Mouse (Mus musculus): ENCODE measurements at regions not wholly inside any gene's neighbourhood (a gene's known extent, or its start where the extent isn't known, plus 50 kb on each side); places are given as distances from the start of the nearest gene placed in this dataset.

GRCm38 (mm10) chr11:17651389-17652156, 302.1 kb downstream of the Etaa1 start:
- WGBS, result 68% methylated on average over 4 of the region's 4 CpGs
- H3K4me1 ChIP-seq (ENCODE audit: control insufficient read depth, insufficient read depth, low read length), result no peaks in the 10 kb centered on the region
- DNase-seq, result no peak
- no peak overlapping the region for H3K4me3 ChIP-seq (replicated peaks; ENCODE audit: extremely low read depth, low read depth, low read length)
- no peak for TF ChIP-seq CTCF (IDR thresholded peaks at IDR 0.05; ENCODE audit: insufficient read depth, low read length)
- TF ChIP-seq POLR2A (IDR thresholded peaks at IDR 0.05; ENCODE audit: borderline replicate concordance, extremely low read depth, low read depth, low read length), result no peak

- H3K4me3 ChIP-seq (replicated peaks; ENCODE audit: extremely low read depth, low read depth, low read length), result no peak overlapping the region
- no peak for DNase-seq
- 93% methylated on average over 2 of the region's 2 CpGs for WGBS
- H3K4me1 ChIP-seq (ENCODE audit: control insufficient read depth, insufficient read depth, low read length), result no peaks in the 10 kb centered on the region
- no peak for TF ChIP-seq POLR2A (IDR thresholded peaks at IDR 0.05; ENCODE audit: borderline replicate concordance, extremely low read depth, low read depth, low read length)
- TF ChIP-seq CTCF (IDR thresholded peaks at IDR 0.05; ENCODE audit: insufficient read depth, low read length), result no peak
These were observed 297.8 kb downstream of the Etaa1 start for GRCm38 (mm10) chr11:17655840-17656239.

DNA sequence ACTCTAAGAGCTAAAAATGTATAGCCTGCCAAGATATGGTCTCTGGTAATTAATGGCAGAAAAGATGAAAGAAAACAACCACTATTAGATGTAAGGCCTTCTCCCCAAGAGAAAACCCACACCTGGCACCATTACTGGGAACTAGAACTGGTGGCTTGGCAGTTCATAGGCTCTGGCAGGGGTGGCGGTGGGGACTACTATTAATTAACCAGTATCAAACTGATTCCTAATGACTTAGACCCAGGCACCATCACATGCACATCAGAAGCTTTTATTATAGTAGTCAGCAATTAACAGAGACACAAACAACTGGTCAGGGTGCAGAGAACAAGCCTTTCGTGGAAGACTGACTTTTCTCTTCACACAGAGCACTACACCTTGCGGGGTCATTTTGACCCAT, 296.0 kb downstream of the Etaa1 start:
- no peak for TF ChIP-seq POLR2A (IDR thresholded peaks at IDR 0.05; ENCODE audit: borderline replicate concordance, extremely low read depth, low read depth, low read length)
- TF ChIP-seq CTCF (IDR thresholded peaks at IDR 0.05; ENCODE audit: insufficient read depth, low read length), result no peak
- Histone ChIP-seq H3K4me1 (ENCODE audit: control insufficient read depth, insufficient read depth, low read length) (no peaks in the 10 kb centered on the region), H3K4me3 (replicated peaks; ENCODE audit: extremely low read depth, low read depth, low read length) (no peak overlapping the region)
- DNase-seq, result no peak
- WGBS, result 90% methylated on average over 3 of the region's 3 CpGs

DNA sequence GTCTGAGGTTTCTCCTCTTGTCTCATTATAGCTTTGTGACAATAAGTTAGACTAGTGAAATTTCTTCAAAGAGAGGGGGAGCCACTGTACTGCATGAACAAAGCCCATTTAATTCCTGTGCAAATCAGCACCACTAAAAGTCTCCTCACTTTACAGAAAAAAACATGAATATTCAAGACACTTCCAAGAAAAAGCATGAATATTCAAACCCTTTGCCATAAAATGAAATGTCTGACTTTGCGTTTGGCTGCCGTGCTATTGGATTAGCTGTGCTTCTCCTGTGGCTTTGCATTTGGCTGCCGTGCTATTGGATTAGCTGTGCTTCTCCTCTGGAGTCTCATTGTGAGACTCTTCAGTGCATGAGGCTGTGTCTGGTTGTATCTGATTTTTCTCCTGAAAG, 295.4 kb downstream of the Etaa1 start:
- TF ChIP-seq POLR2A (IDR thresholded peaks at IDR 0.05; ENCODE audit: borderline replicate concordance, extremely low read depth, low read depth, low read length), result no peak
- no peak for TF ChIP-seq CTCF (IDR thresholded peaks at IDR 0.05; ENCODE audit: insufficient read depth, low read length)
- Histone ChIP-seq H3K4me3 (replicated peaks; ENCODE audit: extremely low read depth, low read depth, low read length) (no peak overlapping the region), H3K4me1 (ENCODE audit: control insufficient read depth, insufficient read depth, low read length) (no peaks in the 10 kb centered on the region)
- DNase-seq, result no peak
- 81% methylated on average over 3 of the region's 3 CpGs for WGBS

GRCm38 (mm10) chr11:17658717-17659116, 295.0 kb downstream of the Etaa1 start:
- 91% methylated on average over 4 of the region's 4 CpGs for WGBS
- no peaks in the 10 kb centered on the region for H3K4me1 ChIP-seq (ENCODE audit: control insufficient read depth, insufficient read depth, low read length)
- no peak overlapping the region for H3K4me3 ChIP-seq (replicated peaks; ENCODE audit: extremely low read depth, low read depth, low read length)
- DNase-seq, result no peak
- TF ChIP-seq POLR2A (IDR thresholded peaks at IDR 0.05; ENCODE audit: borderline replicate concordance, extremely low read depth, low read depth, low read length) (no peak), CTCF (IDR thresholded peaks at IDR 0.05; ENCODE audit: insufficient read depth, low read length) (no peak)

DNA sequence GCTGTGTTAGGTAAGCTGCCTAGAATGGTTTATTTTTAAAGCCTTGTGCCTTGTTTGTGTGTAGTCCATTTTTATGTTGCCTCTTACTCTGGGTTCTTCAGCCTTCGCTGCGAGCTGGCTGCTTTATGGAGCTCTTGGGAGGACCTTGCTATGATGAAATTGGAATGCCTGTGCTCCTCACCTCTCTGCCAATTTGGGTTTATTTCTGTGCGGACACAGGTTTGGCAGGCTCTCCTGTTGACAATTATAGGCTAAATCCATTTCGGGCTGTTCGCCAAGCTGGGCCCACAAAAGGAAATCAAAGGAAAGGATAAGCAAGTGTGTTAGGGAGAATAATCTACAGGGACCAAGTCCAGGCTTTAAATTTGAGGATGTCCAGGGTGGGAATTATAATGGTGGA, 289.8 kb downstream of the Etaa1 start:
- WGBS, result 60% methylated on average over 5 of the region's 5 CpGs
- TF ChIP-seq CTCF (IDR thresholded peaks at IDR 0.05; ENCODE audit: insufficient read depth, low read length) (no peak), POLR2A (IDR thresholded peaks at IDR 0.05; ENCODE audit: borderline replicate concordance, extremely low read depth, low read depth, low read length) (no peak)
- DNase-seq, result no peak
- Histone ChIP-seq H3K4me3 (replicated peaks; ENCODE audit: extremely low read depth, low read depth, low read length) (no peak overlapping the region), H3K4me1 (ENCODE audit: control insufficient read depth, insufficient read depth, low read length) (no peaks in the 10 kb centered on the region)

DNA sequence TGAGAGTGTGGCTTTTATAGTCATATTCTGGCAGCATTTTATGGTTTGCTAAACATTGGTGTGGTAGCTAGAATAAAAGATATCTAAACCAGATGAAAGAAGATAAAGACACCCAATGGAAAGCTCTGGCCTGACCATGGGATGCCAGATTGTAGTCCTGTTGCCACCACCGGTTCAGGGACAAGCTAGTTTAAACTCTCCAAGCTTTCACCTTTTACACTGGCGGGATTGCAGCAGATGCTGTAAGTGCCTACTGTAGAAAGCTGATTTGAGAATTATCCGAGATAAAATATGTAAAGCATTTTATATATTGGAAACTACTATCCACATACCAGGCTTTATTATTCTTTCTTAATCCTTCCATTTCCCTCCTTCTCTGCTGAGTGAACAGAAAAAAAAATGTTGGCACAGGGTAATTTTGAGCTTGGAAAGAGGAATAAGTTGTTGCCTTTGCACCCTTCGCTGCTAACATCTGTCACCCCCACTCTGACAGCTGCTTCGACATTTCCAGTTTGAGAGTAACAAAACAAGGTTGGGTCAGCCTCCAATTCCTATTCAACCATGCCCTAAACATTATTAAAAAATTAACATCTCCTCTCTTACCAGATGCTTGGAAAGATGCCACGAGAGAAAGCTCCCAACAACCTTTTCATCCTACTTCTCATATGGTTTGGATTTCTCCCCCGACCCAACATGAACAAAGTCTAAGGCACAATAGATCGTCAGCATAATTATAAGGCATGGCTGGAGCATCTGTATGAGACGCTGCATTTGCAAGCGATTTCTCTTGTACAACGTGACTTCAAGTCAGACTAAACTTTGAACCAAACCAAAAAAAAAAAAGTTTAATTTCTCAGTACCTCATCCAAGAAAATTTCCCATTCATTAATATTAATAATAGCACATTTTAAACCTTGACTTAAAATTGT, 287.8 kb downstream of the Etaa1 start:
- TF ChIP-seq CTCF (IDR thresholded peaks at IDR 0.05; ENCODE audit: insufficient read depth, low read length) (no peak), POLR2A (IDR thresholded peaks at IDR 0.05; ENCODE audit: borderline replicate concordance, extremely low read depth, low read depth, low read length) (no peak)
- no peaks in the 10 kb centered on the region for H3K4me1 ChIP-seq (ENCODE audit: control insufficient read depth, insufficient read depth, low read length)
- no peak for DNase-seq
- H3K4me3 ChIP-seq (replicated peaks; ENCODE audit: extremely low read depth, low read depth, low read length), result no peak overlapping the region
- WGBS, result 71% methylated on average over 11 of the region's 11 CpGs

DNA sequence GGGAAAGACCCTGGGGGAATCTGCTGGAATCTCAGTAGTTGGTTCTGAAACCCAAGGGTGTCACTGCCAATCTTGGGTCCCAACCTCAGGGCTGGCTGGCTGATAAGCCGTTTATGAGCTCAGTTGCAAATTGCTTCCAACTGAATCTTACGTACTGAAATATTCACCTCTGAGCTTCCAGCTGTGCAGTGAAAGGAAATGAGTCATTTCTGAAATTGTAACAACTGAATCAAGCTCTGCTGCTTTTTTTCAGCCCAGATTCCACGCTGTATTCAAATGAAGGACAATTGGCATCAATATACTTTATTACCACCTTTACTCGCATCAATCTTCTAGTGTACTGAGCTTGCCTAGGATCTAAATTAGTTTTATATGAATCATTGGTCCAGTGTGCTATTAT, 272.7 kb downstream of the Etaa1 start:
- 49% methylated on average over 4 of the region's 4 CpGs for WGBS

DNA sequence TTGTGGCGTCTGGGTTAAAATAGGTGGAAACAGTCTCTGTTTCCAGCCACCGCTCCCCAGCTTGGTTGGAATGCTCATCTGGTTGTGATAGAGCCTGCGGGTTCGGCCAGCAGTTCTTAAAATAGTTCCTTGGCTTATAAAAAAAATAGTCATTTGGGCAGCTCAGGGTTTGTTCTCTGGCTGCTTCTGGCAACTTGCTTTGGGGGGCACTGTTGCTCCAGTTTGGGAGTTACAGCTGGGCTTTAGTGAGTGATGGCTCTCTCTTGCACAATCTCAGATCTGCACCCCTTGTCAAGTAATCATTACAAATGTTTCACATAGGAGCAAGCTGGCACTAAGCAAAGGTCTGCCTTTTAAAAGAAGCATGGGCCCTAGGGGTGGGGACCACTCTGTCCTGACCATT, 268.0 kb downstream of the Etaa1 start:
- peak; percentile 9 for DNase-seq
- TF ChIP-seq CTCF (IDR thresholded peaks at IDR 0.05; ENCODE audit: insufficient read depth, low read length), result peak; percentile 37; the same call in 1 of the 2 replicates
- no peak for TF ChIP-seq POLR2A (IDR thresholded peaks at IDR 0.05; ENCODE audit: borderline replicate concordance, extremely low read depth, low read depth, low read length)
- Histone ChIP-seq H3K4me3 (replicated peaks; ENCODE audit: extremely low read depth, low read depth, low read length) (no peak overlapping the region), H3K4me1 (ENCODE audit: control insufficient read depth, insufficient read depth, low read length) (no peaks in the 10 kb centered on the region)
- WGBS, result 28% methylated on average over 4 of the region's 4 CpGs

More for the DNA sequence above, 272.7 kb downstream of the Etaa1 start:
- no peak overlapping the region for H3K4me3 ChIP-seq (replicated peaks; ENCODE audit: extremely low read depth, low read depth, low read length)
- H3K4me1 ChIP-seq (ENCODE audit: control insufficient read depth, insufficient read depth, low read length), result no peaks in the 10 kb centered on the region
- DNase-seq, result no peak
- TF ChIP-seq POLR2A (IDR thresholded peaks at IDR 0.05; ENCODE audit: borderline replicate concordance, extremely low read depth, low read depth, low read length) (no peak), CTCF (IDR thresholded peaks at IDR 0.05; ENCODE audit: insufficient read depth, low read length) (no peak)

Data from lung, adult 2 months (tissue).